Mouse (Mus musculus) limb, embryonic 11.5 days (tissue): ENCODE measurements around the gene Fgfr4. TPM values are rescaled to one million over a fixed set of nuclear protein-coding genes. Genes with fewer than 3 reads are reported as not detected.

Source experiments
- ATAC-seq: fragments of 200-750 bp; cut with Nextera tagmentation; 2 replicates; pipeline ENCODE4 v1.8.0; 2017; ENCODE audit warnings: low read depth; ENCODE audit not compliant: insufficient number of reproducible peaks, low FRiP score, low TSS enrichment
- DNase-seq: peaks from one replicate; pipeline ENCODE4 v3.0.0-alpha.2; 2015; ENCODE audit warnings: low spot score
- H3K27ac ChIP-seq: fragments of 300-500 bp; sonication (generic); replicated peaks from 2 replicates; pipeline ENCODE4 v1.5.1; 2014; ENCODE audit warnings: low read depth, mild to moderate bottlenecking, low read length
- H3K27me3 ChIP-seq: fragments of 300-500 bp; sonication (generic); 2 replicates; pipeline ENCODE4 v1.6.1; 2014; ENCODE audit warnings: mild to moderate bottlenecking, low read length, mixed read lengths; ENCODE audit not compliant: control insufficient read depth, insufficient read depth
- H3K36me3 ChIP-seq: fragments of 300-500 bp; sonication (generic); 2 replicates; pipeline ENCODE4 v1.6.1; 2014; ENCODE audit warnings: mild to moderate bottlenecking, low read length, moderate library complexity, mixed read lengths; ENCODE audit not compliant: control insufficient read depth, insufficient read depth
- H3K4me1 ChIP-seq: fragments of 300-500 bp; sonication (generic); 2 replicates; pipeline ENCODE4 v1.6.1; 2014; ENCODE audit warnings: low read length, mixed read lengths; ENCODE audit not compliant: control insufficient read depth, insufficient read depth
- H3K4me2 ChIP-seq: fragments of 300-500 bp; sonication (generic); 2 replicates; pipeline ENCODE4 v1.6.1; 2014; ENCODE audit warnings: low read depth, mild to moderate bottlenecking, moderate library complexity; ENCODE audit not compliant: severe bottlenecking
- H3K4me3 ChIP-seq: fragments of 300-500 bp; sonication (generic); 2 replicates; pipeline ENCODE4 v1.5.1; 2014; ENCODE audit warnings: low read depth, low read length
- H3K9ac ChIP-seq: fragments of 300-500 bp; sonication (generic); 2 replicates; pipeline ENCODE4 v1.6.1; 2014; ENCODE audit warnings: mild to moderate bottlenecking, low read length
- H3K9me3 ChIP-seq: fragments of 300-500 bp; sonication (generic); 2 replicates; pipeline ENCODE4 v1.6.1; 2016; ENCODE audit warnings: low read length; ENCODE audit not compliant: control insufficient read depth
- WGBS: fragments of 180-500 bp; shearing (Covaris S2); extraction: QIAGEN DNeasy Blood & Tissue Kit; methylation state at CpG from one replicate; pipeline ENCODE4 v1.1.7; 2014; 5-methylcytosine and 5-hydroxymethylcytosine counted together
- polyA plus RNA-seq: library from polyadenylated mRNA; unstranded; fragments of >200 nt; fragmentation: Nextera tagmentation; extraction: Ambion mirVana; gene quantifications from 2 replicates; pipeline ENCODE4 v1.2.1, GENCODE M21; 2014

The Fgfr4 gene
- polyA plus RNA-seq, 1 experiment from 2014 or later, result 3.9 TPM

DNA sequence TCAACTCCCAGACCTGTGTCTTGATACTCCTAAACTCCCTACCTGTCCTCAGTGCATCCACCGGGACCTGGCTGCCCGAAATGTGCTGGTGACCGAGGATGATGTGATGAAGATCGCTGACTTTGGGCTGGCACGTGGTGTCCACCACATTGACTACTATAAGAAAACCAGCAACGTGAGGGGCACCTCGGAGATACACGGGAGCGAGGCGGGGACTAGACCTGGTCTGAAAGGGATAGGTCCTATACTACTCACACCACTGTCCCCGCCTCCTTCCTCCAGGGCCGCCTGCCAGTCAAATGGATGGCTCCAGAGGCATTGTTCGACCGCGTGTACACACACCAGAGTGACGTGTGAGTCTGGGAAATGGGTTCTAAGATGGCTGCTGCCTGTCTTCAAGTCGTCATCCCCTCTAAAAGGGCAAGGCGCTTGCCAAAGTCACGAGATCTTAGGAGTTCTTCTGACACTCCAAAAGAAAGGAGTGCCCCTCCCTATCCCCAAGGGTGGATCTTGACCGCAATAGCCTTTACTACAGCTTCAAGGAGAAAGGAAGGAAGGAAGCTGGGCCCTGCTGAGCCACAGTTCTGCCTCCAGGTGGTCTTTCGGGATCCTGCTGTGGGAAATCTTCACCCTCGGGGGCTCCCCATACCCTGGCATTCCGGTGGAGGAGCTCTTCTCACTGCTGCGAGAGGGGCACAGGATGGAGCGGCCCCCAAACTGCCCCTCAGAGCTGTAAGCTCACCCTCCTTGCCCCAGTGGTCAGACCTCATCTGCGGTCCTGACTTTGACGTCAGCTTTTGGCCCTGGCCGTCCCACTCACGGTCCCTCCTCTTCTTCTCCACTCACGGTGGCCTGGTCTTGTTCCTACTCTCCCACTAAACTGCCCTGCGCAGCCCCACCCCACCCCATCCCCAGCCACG lies 14.6 kb downstream of the Fgfr4 start:
- ATAC-seq (no peak), DNase-seq (no peak)
- Histone ChIP-seq H3K4me1 (peaks cover 8% of the 10 kb centered on the region), H3K36me3 (0 out of 2 replicates have a peak, but pooled peaks cover 3% of the 10 kb centered on the region), H3K4me2 (no peak overlapping the region), H3K4me3 (no peak overlapping the region), H3K9me3 (no peaks in the 10 kb centered on the region), H3K9ac (no peak overlapping the region), H3K27ac (no peak overlapping the region), H3K27me3 (no peaks in the 10 kb centered on the region)
- 89% methylated on average over 32 of the region's 32 CpGs for WGBS

DNA sequence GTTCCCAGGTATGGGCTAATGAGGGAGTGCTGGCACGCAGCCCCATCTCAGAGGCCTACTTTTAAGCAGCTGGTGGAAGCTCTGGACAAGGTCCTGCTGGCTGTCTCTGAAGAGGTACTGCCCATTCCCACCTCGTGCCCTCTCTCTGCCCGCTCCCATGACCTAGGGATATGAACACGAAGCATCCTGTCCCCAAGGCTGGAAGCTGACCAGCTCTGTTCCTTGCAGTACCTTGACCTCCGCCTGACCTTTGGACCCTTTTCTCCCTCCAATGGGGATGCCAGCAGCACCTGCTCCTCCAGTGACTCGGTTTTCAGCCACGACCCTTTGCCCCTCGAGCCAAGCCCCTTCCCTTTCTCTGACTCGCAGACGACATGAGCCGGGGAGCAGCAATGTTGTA lies 15.4 kb downstream of the Fgfr4 start:
- 82% methylated on average over 11 of the region's 11 CpGs for WGBS
- DNase-seq (no peak), ATAC-seq (no peak)
- Histone ChIP-seq H3K4me3 (no peak overlapping the region), H3K36me3 (0 out of 2 replicates have a peak, but pooled peaks cover 3% of the 10 kb centered on the region), H3K27me3 (peaks cover 4% of the 10 kb centered on the region; the same call in 1 of the 2 replicates), H3K4me2 (no peak overlapping the region), H3K27ac (no peak overlapping the region), H3K9ac (no peak overlapping the region), H3K4me1 (peaks cover 11% of the 10 kb centered on the region), H3K9me3 (no peaks in the 10 kb centered on the region)

DNA sequence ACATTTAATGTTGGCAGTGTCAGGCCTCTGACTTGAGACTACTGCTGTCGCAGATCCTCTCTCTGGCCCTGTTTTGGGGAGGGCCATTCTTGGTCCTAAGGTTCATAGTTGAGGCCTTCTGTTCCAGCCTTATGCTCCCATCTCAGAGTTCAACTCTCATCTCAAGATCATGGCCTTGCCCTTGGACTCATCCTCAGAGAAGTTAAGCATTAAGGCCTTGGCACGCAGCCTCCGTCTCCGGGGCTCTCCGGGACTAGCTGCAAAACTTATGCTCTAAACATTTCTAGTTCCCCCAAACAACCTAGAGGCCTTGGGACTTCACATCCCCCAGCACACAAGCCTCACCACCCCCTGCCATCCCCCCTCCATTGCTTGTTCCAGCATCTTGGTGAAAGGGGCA lies 15.8 kb downstream of the Fgfr4 start:
- no peak overlapping the region for H3K4me3 ChIP-seq
- no peaks in the 10 kb centered on the region for H3K9me3 ChIP-seq
- ATAC-seq, result no peak
- H3K4me1 ChIP-seq, result peaks cover 11% of the 10 kb centered on the region
- no peak overlapping the region for H3K9ac ChIP-seq
- H3K4me2 ChIP-seq, result no peak overlapping the region
- WGBS, result 98% methylated on average over 5 of the region's 5 CpGs
- 0 out of 2 replicates have a peak, but pooled peaks cover 3% of the 10 kb centered on the region for H3K36me3 ChIP-seq
- peaks cover 4% of the 10 kb centered on the region; the same call in 1 of the 2 replicates for H3K27me3 ChIP-seq
- no peak for DNase-seq
- H3K27ac ChIP-seq, result no peak overlapping the region

DNA sequence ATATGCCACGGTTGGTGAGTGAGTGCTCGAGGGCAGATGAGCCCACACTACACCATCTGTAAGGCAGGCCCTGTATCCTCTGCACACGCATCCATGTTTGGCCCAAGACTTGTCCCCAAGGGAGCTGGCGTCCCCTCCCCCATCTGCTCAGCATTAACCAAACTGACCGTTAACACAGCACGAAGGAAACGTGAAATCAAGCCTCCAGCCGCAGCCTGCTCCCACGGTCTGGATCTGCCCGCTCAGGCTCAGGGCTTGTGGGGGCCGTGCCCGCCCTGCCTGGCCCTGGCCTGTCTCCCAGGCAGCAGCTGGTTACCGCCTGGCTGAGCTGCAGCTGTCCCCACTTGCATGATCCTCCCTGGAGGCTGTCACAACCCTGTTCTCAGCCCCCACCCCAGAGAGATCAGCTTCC lies 16.5 kb downstream of the Fgfr4 start:
- Histone ChIP-seq H3K27ac (no peak overlapping the region), H3K9me3 (no peaks in the 10 kb centered on the region), H3K4me1 (peaks cover 11% of the 10 kb centered on the region), H3K27me3 (peaks cover 4% of the 10 kb centered on the region; the same call in 1 of the 2 replicates), H3K4me3 (no peak overlapping the region), H3K9ac (no peak overlapping the region), H3K36me3 (0 out of 2 replicates have a peak, but pooled peaks cover 3% of the 10 kb centered on the region), H3K4me2 (no peak overlapping the region)
- ATAC-seq, result peak; percentile 45; the same call in 1 of the 2 replicates
- peak; percentile 41 for DNase-seq
- WGBS, result 70% methylated on average over 13 of the region's 13 CpGs

DNA sequence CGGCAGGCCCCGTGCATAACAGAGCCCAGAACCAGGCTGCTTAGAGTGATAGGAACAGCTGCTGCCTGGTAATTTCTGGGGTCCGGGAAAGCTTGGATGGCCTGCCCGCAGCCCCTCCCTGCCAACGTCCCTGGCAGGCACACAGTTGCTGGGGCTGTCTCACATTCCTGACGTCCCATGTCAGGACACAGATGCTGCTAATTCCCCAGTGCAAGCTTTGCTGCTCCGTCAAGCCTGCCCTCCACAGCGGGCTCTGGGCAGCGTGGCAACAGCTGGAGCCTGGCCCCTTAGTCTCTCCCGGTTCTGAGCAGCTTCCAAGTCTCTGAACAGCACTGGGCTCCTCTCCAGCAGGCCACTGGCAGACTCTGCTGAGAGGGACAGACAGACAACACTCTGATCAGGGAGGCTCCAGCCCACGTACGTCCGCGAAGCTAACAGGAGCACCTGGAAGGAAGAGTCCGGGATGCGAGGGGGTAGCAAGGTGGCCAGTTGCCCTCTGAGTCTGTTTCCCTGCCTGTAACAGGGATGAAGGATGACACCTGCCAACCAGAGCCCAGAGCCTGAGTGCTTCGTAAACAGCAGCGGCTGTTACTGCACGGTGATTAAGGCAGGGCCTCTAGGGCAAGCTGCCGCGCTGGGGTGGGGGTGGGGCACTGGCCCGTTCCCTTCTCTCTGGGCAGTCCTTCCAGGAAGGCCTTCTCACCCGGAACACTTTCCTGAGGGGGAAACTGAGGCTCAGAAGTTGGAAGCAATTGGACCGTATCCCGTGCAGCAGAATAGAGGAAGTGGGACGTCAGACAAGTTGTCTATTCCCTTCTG lies 19.3 kb downstream of the Fgfr4 start:
- peaks cover 4% of the 10 kb centered on the region; the same call in 1 of the 2 replicates for H3K27me3 ChIP-seq
- WGBS, result 16% methylated on average over 26 of the region's 26 CpGs
- no peak overlapping the region for H3K27ac ChIP-seq
- no peak overlapping the region for H3K9ac ChIP-seq
- peaks cover 11% of the 10 kb centered on the region for H3K4me1 ChIP-seq
- H3K4me3 ChIP-seq, result no peak overlapping the region
- H3K36me3 ChIP-seq, result 0 out of 2 replicates have a peak, but pooled peaks cover 3% of the 10 kb centered on the region
- H3K9me3 ChIP-seq, result no peaks in the 10 kb centered on the region
- H3K4me2 ChIP-seq, result peak overlapping the region; percentile 32
- DNase-seq (peak; percentile 48), ATAC-seq (peak; percentile 19; the same call in 1 of the 2 replicates)

DNA sequence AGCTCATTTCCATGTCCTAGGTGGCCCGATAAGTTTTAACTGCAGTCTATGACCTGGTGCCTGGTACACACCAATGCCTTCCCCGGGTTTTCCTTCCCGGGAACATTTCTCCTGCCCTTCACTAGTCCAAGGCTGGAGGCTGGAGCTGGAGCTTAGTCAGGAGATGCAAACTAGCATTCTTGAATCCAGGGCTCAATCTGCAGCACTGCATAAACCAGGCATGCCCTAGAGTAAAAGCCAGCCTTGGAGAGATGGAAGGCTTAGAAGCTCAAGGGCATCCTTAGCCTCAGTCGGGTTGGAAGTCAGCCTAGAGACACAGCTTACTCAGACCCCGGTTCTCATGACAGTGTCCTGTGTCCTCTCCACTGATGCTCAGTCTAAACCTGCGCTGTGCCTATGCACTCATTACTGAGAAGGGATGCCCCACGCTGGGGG lies 19.9 kb downstream of the Fgfr4 start:
- no peaks in the 10 kb centered on the region for H3K9me3 ChIP-seq
- H3K4me1 ChIP-seq, result peaks cover 11% of the 10 kb centered on the region
- H3K27ac ChIP-seq, result no peak overlapping the region
- peaks cover 4% of the 10 kb centered on the region; the same call in 1 of the 2 replicates for H3K27me3 ChIP-seq
- H3K9ac ChIP-seq, result no peak overlapping the region
- DNase-seq (no peak), ATAC-seq (no peak)
- H3K4me2 ChIP-seq, result no peak overlapping the region; the same call in 1 of the 2 replicates
- WGBS, result 51% methylated on average over 7 of the region's 7 CpGs
- H3K4me3 ChIP-seq, result no peak overlapping the region
- no peaks in the 10 kb centered on the region for H3K36me3 ChIP-seq

DNA sequence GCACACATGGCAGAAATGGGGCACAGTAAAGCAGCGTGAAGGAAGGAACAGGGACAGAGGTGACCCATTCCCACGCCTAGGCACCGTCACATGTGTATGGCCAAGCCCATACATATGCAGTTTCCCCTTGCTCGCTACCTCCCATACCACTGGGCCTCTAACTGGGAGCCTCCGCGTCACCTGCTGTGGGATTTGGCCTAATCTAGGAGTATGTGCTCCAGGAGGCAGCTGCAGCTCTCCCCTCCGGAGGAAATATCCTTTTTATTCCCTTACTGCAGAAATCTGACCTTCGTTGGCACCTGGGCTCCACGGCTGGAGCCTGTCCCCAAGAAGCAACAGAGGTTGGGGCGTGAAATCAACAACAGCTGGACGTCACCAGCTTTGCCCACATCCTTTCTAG lies 21.9 kb downstream of the Fgfr4 start:
- Histone ChIP-seq H3K4me1 (peaks cover 11% of the 10 kb centered on the region), H3K36me3 (no peaks in the 10 kb centered on the region), H3K9ac (no peak overlapping the region), H3K9me3 (no peaks in the 10 kb centered on the region), H3K4me2 (no peak overlapping the region), H3K27ac (no peak overlapping the region), H3K27me3 (peaks cover 4% of the 10 kb centered on the region; the same call in 1 of the 2 replicates), H3K4me3 (no peak overlapping the region)
- DNase-seq (no peak), ATAC-seq (no peak)
- WGBS, result 70% methylated on average over 11 of the region's 11 CpGs

DNA sequence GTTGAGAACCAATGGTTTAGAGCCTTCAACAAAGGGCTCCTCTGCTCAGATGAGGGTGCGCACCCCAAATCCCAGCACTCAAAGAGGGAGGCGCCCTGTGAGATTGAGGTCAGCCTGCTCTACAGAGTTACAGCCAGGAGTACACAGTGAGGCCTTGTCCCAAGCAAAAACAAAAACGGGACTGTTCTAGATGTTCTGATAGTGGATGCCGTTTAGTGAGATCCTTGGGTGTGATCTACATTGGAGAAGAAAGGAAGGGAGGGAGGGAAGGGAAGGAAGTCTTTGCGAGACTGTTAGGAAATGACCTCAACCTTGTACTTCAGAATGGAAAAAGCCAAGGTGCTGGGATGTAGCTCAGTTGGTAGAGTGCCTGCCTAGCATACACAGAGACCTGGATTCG lies 23.8 kb downstream of the Fgfr4 start:
- Histone ChIP-seq H3K9ac (no peak overlapping the region), H3K27ac (no peak overlapping the region), H3K4me3 (no peak overlapping the region), H3K9me3 (no peaks in the 10 kb centered on the region), H3K36me3 (no peaks in the 10 kb centered on the region), H3K4me2 (no peak overlapping the region), H3K27me3 (peaks cover 4% of the 10 kb centered on the region; the same call in 1 of the 2 replicates), H3K4me1 (peaks cover 11% of the 10 kb centered on the region)
- ATAC-seq, result no peak
- DNase-seq, result no peak
- 89% methylated on average over 6 of the region's 6 CpGs for WGBS
